Mouse (Mus musculus): Measurements from ENCODE around the gene Arid2.

Arid2 gene

GRCm38 (mm10) chr15:96344591-96345285 lies 57.4 kb downstream of the Arid2 start:
- no peak for DNase-seq (ENCODE audit: low spot score in 2 of 2)

- DNase-seq (ENCODE audit: low spot score in 2 of 2), result no peak
Measured at GRCm38 (mm10) chr15:96345312-96345849, 58.1 kb downstream of the Arid2 start.

DNA sequence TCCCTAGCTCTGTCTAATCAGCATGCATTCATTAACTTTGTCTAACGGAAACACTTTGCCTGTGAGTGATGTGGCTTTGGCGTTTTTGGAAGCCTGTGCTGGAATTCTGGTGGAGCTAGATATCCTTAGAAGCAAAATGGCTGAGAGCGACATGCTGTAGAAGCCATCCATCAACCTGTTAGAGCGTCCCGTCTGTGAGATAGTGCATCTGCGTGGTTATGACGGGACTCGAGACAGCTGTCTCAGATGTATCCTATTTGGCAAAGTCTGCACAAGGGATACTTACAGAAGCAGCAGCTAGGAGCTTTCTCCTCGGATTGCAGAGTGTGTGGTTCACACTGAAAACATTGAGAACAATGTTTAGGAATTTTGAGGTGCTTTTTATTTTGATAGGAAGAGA lies 64.1 kb downstream of the Arid2 start:
- no peak for DNase-seq (ENCODE audit: low spot score in 2 of 2)

DNA sequence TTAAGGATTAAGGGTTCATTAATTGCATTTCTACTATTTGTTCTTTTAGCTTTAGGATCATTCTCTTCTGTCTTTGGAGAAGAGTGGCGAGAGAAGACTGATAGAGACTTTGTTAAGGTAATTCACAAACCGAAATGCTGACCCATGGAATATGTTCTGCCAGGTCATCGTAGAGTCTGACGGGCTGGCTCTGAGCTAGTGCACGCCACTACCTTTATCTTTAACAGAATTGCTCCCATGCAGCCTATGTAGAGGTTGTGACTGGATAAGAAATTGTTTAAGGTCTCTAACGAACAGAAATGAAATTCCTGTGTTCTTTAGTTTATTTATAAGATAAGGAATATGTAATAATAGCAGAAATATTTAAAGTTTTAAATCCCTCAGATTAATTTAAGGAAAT lies 71.6 kb downstream of the Arid2 start:
- DNase-seq (ENCODE audit: low spot score in 2 of 2), result no peak

DNA sequence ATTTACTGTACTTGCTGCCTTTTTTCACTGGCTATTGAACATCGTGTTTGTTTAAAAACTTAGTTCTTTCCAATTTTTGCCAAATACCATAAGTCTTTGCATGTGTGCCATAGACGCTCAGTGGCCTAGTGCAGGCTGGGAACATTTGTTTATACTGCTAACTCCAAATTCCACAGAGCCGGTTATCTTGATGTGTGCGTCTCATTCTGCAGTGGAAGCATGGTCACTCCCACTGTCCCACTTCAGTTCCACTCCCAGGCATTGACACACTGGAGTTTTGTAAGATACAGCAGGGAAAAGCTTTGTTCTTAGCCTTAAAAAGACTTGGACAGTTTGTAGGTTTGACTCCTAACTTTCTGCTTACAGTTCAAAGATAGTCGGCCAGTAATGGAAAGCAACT lies 73.3 kb downstream of the Arid2 start:
- no peak for DNase-seq (ENCODE audit: low spot score in 2 of 2)

DNA sequence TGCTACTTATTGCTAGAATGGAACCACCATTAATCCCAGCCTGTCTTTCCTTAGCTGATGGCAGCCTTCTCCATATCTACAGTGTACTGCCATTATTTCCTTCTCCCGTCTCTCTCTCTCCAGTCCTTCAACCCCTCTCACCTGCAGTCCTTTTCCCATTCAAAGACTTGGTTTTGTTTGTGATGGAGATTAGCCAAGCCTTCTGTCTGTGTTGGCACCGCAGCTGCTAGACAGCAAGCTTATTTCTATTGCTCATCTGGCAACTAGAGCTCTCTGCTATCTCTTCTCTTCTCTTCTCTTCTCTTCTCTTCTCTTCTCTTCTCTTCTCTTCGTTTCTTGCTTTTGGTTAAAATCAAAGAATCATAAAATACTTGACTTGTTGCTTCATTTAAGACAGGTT lies 78.0 kb downstream of the Arid2 start:
- DNase-seq (ENCODE audit: low spot score in 2 of 2), result no peak

GRCm38 (mm10) chr15:96366176-96366963 lies 79.1 kb downstream of the Arid2 start:
- no peak for DNase-seq (ENCODE audit: low spot score in 2 of 2)

DNA sequence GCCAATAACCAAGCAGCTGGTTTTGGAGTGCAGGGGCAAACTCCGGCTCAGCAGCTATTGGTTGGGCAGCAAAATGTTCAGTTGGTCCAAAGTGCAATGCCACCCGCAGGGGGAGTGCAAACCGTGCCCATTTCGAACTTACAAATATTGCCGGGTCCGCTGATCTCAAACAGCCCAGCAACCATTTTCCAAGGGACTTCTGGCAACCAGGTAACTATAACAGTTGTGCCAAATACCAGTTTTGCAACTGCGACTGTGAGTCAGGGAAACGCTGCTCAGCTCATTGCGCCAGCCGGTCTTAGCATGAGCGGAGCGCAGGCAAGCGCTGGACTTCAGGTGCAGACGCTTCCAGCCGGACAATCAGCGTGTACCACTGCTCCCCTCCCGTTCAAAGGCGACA lies 84.0 kb downstream of the Arid2 start:
- DNase-seq (ENCODE audit: low spot score in 2 of 2), result no peak

DNA sequence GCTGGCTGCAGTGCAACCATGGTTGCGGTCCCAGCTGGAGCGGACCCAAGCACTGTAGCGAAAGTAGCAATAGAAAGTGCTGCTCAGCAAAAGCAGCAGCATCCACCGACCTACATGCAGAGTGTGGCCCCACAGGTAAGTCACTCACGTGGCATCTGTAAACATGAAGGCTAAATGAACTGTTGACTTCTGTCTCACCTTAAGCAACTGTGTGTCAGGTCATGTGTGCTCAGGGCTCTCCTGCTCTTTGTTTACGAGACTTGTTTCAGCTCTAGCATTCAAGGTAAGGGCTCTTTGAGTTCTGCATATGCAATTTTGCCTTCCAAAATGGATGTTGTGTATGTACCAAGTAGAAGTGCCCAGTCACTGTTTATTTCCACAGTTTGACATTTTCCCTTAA lies 85.3 kb downstream of the Arid2 start:
- DNase-seq (ENCODE audit: low spot score in 2 of 2), result no peak

DNA sequence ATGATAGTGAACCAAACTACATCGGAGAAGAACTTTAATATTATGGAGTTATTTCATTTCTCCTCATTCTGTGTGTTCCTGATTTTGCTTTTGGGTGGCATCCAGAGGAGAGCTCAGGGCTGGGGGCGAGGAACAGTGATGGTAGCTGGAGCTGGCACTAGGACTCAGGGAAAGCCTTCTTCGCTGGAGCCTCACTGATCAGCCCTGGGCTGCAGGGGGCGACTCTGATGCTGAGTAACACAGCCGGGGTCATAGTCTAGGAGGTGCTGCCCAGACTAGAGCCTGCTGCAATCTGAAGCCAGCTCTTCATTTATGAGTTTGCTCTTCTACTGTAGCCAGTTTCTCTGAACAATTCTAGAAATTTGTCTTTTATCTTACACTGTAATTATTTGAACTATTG lies 85.8 kb downstream of the Arid2 start:
- no peak for DNase-seq (ENCODE audit: low spot score in 2 of 2)

DNA sequence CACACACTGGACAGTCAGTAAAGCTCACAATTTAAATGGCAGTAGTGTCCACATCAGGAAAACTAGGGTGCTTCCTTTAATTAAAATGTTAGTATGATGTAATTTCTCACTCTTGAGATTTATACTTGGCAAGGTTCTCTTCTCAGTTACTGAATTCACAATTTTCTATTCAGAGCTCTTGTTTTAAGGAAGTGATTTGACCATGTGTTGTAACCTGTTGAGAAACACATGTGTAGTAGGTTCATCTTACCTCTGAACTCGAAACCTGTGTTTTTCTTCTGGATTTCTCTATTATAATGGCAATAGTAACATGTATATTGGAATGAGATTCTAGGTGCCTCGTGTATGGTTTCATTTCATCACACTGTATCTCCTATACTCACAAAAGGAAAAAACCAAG lies 88.9 kb downstream of the Arid2 start:
- DNase-seq (ENCODE audit: low spot score in 2 of 2), result no peak

GRCm38 (mm10) chr15:96377263-96377662 lies 89.9 kb downstream of the Arid2 start:
- peak in 1 of 2 experiments; percentile 21 for DNase-seq (ENCODE audit: low spot score in 2 of 2)

- no peak for DNase-seq (ENCODE audit: low spot score in 2 of 2)
Measured at GRCm38 (mm10) chr15:96377701-96378100, 90.4 kb downstream of the Arid2 start.

- no peak for DNase-seq (ENCODE audit: low spot score in 2 of 2)
Measured at GRCm38 (mm10) chr15:96382223-96382622, 94.9 kb downstream of the Arid2 start.

- no peak for DNase-seq (ENCODE audit: low spot score in 2 of 2)
Measured at GRCm38 (mm10) chr15:96388565-96388964, 101.2 kb downstream of the Arid2 start.

GRCm38 (mm10) chr15:96392878-96393277 lies 105.6 kb downstream of the Arid2 start:
- DNase-seq (ENCODE audit: low spot score in 2 of 2), result no peak

GRCm38 (mm10) chr15:96395071-96395470 lies 107.8 kb downstream of the Arid2 start:
- no peak for DNase-seq (ENCODE audit: low spot score in 2 of 2)

DNA sequence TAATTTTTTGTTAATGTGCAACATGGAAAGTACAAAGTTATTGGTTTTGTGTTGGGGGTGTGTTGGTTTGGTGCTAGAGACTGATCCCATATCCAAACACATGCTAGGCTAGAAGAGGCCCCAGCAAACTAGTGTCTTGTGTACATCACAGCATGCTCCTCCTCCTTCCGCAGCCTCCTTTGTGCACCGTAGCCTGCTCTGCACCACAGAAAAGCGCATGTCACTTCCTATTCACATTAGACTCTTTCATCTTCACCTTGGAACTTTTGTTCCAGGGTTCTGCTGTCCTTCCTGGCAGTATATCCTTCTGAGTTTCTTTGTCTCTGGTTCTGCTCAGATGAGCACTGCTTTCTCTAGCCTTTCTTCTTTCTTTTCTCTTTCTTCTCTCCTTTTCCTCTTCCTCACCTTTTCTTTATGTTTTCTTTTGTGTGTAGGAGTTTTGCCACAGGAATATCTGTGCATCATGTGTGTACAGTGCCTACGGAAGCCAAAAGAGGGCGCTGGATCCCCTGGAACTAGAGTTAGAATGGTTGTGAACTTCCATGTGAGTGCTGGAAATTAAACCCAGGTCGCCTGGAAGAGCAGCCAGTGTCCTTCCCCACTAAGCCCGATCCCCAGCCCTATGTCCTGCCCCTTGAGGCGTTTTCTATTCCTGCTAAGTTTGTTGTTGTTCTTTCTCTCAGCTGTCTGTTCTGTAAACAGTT lies 109.5 kb downstream of the Arid2 start:
- no peak for DNase-seq (ENCODE audit: low spot score in 2 of 2)

- DNase-seq (ENCODE audit: low spot score in 2 of 2), result no peak
Measured at GRCm38 (mm10) chr15:96398333-96398732, 111.0 kb downstream of the Arid2 start.

DNA sequence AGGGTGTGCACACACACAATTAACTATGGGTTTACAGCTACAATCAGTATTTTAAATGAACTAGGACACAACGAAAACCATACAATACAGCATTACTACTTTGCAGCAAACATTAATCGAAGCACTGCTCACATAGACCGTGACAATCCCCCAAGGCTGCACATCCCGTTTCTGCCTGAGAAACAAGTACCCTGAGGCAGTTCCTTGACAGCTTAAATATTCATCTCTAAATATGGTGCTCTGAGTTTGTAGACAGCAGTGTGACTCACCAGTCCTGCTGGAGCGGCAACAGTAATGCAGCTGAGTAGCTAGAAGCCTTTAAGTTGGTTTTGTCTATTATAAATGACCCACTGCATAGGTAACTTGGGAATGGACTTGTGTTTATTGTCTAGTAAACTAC lies 118.2 kb downstream of the Arid2 start:
- no peak for DNase-seq (ENCODE audit: low spot score in 2 of 2)

GRCm38 (mm10) chr15:96406253-96406652 lies 118.9 kb downstream of the Arid2 start:
- no peak for DNase-seq (ENCODE audit: low spot score in 2 of 2)

DNA sequence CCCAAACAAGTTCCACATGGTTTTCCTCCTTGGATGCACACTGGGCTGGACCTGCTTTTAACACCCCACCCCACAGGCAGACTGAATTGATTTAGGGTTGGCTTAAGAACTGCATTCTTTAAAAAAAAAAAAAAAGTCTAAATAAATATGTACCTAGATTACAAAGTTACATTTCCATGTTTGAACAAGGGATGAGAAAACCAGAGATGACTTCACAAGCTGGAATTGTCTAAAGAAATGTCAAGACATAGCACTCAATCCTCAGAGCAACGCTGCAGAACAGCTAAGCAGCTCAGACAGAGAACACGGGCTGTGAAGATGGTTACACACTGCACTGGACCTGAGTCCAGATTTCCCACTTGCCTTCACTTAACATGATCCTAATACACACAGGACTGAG lies 119.8 kb downstream of the Arid2 start:
- no peak for DNase-seq (ENCODE audit: low spot score in 2 of 2)

All from urinary bladder, postnatal 36 days (tissue).